Mouse (Mus musculus) urinary bladder, postnatal 4 days (tissue): ENCODE measurements at regions not wholly inside any gene's neighbourhood (a gene's known extent, or its start where the extent isn't known, plus 50 kb on each side); places are given as distances from the start of the nearest gene placed in this dataset.

ENCODE experiments used
- DNase-seq, 2 experiments: peaks; one replicate each; pipeline ENCODE4 v3.0.0; 2021 to 2022; ENCODE audit warnings: low spot score in 2 of 2

DNA sequence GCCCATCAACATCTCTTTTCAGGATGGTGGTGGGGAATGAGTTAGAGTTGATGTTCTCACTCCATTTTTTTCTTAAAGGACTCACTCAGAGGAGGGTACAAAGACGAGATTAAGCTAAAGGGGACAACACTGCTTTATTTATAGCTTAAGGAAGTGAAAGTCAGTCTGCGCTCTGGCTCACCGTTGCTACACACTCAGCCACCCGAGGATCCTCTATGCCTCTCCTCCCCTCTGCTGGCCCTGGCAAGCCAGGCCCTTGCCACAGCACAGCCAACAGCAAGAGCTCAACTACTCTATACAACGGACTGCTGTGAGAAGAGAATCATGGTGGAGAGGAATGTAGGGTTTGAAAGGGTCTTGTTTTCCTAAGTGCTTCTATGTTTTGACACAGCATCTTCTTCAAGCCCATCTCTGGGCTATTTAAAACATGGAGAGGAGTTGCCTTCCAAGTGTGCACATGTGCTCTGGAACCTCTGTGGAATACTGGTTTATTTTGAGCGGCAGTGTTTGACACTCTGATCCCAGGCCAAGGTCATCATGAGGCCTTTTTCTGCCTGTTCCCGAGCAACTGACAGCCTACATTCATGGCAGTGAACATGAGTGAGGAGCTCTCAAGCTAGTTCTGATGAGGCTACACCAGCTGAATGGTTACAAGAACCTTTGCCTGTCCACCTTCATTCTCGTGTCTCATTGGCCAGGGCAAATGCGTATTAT is 291.9 kb upstream of the Klf4 start:
- no peak for DNase-seq

DNA sequence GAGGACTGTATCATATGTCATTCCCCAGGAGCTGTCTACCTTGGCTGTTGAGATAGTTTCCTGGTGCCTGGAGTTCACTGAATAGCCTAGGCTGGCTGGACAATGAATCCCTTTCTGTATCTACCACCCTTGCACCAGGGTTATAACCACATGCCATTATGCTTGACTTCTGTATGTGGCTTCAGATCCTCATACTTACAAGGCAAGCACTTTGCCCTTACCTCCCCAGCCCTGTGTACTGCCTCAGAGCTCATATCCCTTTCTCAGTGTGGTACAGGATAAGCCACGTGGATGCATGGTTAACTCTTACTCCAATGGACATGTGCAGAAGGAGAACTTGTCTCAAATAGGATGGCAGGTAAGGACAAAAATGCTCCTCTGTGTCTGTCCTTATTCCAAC is 291.3 kb upstream of the Klf4 start:
- DNase-seq: no peak

- no peak for DNase-seq
Measured at GRCm38 (mm10) chr4:55817035-55817818, 285.0 kb upstream of the Klf4 start.

DNA sequence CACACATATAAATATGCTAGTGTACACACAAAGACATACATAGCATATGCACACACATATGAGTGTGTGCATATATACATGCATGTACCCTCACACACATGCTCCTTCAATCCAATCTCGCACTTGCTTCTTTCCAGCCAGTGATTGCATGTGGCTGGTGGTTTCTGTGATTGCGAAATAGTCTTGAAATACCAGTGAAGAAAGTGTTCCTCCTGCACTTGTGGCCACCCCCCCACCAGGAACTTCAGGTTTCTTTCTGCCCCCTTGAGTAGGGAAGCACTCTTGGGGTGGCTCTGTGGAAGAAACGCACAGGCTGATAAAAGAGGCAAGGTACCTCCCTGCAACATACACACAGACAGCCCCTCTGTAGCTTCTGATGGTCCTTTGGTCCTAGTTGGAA is 283.6 kb upstream of the Klf4 start:
- no peak for DNase-seq

DNA sequence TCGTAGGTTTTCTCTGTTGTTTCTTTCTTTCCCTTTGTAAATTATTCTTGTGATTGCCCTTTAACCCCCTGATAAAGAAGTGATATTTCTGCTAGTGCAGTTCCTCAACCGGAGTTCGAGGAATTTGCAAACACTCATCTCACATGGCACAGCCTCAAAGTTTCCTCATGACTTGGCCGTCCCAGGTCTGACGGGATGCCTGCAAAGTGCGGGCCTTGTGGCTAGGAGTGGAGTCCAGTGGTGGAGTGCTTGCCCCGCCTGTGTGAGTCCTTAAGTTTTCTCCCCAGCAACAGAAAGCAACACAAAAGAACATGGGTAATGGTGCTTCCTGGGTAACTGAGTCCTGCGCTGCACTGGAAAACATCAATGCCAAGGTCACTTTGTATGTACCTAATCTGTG is 280.6 kb upstream of the Klf4 start:
- no peak for DNase-seq

DNA sequence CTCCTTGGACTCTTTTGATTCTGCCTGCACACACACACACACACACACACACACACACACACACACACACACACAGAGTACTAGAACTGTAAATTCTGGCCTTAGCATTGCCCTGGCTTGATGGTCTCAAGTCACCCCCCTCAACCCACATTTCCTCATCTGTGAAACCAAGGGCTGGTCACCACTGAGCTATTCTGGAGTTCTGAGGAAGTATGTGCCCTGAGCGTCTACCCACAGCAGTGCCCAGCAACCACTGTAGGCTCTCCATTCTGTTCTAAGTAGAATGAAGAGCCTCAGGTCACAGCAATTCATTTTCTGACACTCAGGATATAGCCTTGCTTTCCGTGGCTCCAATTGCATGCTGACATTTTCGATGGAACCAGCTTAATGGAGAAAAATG is 279.4 kb upstream of the Klf4 start:
- DNase-seq: no peak

GRCm38 (mm10) chr4:55808501-55808900 is 276.2 kb upstream of the Klf4 start:
- no peak for DNase-seq

GRCm38 (mm10) chr4:55806799-55807198 is 274.5 kb upstream of the Klf4 start:
- no peak for DNase-seq

DNA sequence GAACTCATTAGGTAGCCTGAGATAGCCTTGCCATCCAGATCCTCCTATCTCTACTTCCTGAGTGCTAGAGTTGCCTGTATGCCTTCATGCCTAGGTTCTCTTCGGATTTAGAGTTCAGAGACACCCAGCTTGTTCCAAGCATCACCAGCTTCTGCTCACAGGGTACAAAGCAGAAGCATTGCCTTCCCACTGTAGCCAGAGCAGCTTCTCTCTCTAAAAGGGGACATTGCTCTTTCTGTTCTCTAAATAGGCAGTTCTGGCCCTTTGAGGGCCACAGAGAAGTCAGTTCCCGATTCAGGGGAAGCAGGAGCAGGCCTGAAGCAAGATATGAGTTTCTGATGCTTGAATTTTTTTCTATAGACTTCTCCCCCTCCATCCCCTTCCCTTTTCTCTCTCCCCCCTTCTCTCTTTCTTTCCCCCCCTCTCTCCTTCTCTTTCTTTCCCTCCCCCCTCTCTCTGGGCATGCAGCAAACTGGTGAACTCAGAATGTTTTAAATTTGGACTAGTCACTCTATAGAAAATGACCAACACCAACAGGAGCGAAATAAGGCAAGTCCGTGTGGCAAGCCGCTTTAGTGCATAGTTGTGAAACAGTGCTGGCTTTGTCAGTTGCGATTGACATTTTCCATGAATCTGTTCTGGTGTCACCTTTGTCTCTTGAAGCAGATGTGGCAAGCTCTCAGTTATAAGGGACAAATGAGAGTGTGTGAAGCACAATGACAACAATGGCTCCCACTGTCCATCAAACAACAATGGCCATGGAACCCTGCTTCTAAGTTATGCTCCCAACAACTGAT is 273.2 kb upstream of the Klf4 start:
- DNase-seq: no peak

- no peak for DNase-seq
Measured at GRCm38 (mm10) chr4:55802101-55802500, 269.8 kb upstream of the Klf4 start.

- DNase-seq: no peak
Measured at GRCm38 (mm10) chr4:55798099-55798498, 265.8 kb upstream of the Klf4 start.

GRCm38 (mm10) chr4:55781329-55781847 is 249.1 kb upstream of the Klf4 start:
- no peak for DNase-seq

DNA sequence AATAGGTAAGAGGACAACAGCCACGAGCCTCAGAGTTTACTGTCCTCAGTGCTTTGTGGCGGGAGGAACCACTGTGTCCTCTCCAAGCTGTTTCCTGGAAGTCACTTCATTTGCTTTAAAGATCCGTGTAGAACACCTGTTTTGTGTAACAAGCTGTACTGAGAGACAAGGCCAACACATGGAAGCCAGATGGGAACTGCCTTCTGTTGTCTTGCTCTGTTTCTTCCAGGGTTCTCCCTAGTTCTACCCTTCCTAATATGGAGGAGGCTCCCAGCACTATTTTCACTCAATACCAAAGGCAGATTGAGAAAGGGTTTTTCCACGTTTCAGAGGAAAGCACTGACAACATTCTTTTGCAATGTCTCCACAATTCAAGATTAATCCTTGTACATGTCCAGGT is 247.3 kb upstream of the Klf4 start:
- no peak for DNase-seq

DNA sequence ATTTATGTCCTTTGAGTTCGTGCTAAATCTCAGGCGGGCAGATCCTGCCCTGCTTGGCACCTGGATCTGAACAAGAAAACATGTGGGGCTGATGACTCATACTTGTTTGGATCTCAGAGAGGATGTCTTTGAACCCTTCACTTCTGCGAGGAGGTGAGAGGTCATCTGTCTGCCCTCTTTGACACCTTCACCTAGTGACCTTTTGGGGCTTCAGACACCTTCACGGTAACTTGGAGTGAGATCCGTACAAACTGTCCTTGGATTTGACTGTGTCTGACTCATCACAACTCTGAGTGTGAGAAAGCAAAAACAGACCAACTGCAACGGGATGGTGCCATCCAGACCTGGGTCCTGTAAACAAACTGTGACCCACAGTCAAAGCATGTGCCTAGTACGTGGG is 243.6 kb upstream of the Klf4 start:
- DNase-seq: no peak

DNA sequence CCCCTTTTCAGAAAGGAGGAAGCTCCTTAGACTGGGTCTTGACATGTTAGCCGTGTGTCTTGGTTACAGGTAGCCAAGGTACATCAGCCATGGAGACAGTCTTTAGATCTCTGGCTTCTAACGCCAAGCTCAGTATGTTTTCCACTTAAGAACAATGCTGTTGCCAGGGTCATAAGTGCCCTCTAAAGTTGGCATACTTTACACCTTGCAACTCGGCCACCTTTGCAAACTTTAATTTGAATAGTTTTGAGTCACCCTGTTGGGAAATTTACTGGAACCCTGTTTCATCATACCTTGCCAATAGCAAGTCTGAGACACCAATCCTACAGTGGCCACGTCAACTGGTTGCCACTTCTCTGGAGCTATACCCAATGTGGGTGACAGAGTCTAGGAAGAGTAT is 242.3 kb upstream of the Klf4 start:
- DNase-seq: no peak

DNA sequence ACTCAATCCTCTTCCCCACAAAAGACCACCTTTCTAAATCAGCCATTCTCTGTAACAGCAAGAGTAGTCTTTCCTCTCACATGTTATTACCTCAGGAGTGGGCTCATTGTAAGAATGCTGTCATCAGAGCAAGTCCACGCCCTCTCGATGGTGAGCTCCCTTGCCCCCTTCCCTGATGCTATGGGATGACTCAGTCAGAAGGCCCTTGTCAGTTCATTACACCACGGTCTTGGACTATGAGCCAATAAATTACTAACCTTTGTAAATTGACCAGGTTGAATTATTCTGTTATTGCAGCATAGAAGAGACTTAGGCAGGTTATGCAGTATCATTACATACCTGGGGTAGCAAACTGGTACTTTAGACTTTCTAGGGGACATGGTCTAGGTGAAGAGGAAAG is 237.4 kb upstream of the Klf4 start:
- DNase-seq: no peak

DNA sequence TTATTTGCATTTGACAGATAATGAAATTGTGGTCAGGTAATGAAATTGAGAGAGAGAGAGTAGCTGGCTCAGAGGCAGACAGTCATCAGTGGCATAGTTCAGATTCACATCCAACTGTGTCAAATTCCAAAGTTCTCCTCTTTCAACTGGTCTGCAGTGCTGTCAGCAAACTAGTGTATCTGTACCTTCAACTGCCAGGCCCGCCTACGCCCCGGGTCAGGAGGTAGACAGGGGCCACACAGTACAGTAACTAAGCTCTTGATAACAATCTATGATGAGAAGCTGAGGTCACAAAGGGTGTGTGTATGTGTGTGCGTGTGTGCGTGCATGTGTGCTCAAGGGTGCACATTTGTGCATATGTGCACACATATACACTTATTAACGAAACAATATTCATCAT is 236.1 kb upstream of the Klf4 start:
- DNase-seq: no peak

- DNase-seq: no peak
Measured at GRCm38 (mm10) chr4:55767133-55767532, 234.9 kb upstream of the Klf4 start.

- no peak for DNase-seq
Measured at GRCm38 (mm10) chr4:55765780-55766179, 233.5 kb upstream of the Klf4 start.

- DNase-seq: no peak
Measured at GRCm38 (mm10) chr4:55763112-55763511, 230.8 kb upstream of the Klf4 start.

DNA sequence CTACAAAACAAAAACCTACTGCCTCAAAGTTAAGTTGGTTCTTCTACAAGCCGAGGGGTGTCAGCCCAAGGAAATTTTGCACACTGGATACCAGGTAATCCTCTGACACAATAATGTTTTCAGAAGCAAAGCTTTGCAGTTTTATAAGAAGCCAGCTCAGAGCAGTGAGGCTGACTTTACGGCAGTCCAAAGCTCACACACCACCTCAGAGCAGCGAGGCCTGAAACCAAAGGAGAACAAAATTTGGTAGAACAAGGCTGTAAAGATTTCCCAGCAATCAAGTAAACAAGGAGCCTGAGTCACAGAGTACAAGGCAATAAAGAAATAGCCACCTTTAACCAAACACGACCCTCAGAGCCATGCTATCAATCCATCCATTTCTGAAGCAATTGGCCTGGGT is 230.1 kb upstream of the Klf4 start:
- DNase-seq: no peak

DNA sequence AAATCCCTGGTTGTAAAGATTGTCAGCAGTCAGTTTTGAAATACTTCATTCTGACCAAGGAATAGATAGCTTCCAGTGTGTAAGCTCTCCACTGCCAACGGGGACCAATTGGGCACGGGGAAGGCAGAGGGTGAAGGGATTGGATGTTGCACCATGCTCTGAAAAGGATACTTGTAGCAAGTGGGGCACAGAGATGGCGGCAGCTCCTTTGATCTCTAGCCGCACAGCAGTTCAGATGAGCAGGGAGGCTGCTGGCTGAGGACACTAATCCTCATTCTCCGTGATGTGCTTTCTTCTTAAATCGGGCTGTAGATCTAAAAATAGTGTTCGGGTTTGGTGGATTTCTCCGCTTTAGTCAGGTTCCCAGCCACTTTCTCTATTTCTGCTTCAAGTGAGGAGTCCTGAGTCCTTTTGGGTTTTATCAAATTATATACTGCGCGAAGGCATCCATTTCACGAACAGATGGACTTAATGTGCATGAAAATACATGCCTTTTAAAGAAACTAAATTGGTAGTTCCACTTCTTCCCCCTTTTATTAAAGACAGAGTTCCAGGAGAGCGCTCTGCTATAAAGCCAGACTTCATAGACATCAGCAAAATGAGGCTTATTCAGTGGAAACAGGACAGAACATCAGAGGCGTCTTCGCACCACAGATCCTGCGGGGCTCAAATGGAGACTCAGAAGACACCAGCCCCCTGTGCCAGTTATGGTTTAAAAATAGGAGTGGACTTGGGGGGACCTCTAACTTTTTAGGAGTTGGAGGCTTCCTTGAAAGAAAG is 225.1 kb upstream of the Klf4 start:
- DNase-seq: no peak
